ENCODE assay signal across 8 mouse cellular contexts in the genomic region with DNA sequence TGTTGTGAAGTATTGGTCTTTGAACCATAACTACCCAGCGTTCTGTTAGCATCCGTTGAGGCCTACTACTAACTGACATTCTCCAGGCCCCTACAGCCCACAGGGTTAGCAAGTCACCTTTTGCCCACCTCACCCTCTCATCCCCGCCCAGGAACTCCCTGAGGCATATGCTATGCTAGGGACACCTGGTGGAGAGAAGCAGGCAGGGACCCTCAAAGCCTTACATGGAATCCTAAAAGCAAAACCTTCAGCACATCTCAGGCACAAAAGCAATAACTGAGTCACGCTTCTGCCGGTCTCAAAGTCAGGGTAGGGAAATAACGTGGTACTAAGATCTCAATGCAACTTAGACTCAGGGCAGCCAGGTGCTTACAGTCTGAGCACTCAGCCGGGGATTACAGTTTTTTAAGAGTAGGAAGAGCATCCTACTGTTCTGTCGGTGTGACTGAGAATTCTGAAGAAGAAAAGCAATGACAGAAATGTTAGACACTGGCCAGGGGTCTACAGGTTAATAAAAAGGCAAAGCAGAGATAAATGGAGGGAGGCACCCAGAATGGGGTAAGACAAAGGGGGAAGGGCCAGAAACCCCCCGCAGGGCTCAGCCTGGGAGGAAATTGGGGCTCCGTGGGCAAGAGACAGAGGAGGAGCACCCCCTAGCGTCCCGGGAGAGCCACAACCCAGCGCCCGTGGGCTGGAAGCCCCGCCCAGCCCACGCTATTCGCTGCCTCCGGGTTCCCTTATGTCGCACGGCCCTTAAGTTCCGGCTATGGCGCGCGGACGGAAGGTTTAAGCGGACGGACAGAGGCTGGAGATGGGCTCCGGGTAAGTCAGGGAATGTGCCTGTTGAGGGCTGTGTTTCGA. TPM values are rescaled to one million over a fixed set of nuclear protein-coding genes. Genes with fewer than 3 reads are reported as not detected.
DNase-seq lines count a peak whose midpoint lies in the region; ATAC-seq and TF ChIP-seq lines count a peak whose summit lies in the region.

Gene Ints14, plus strand, starts transcription at position 789 of the 861 bp plus-strand sequence.

- H3K4me2 ChIP-seq in heart, embryonic 15.5 days: peak within 1 kb of the TSS; percentile 62
- peak within 1 kb of the TSS; percentile 91 for H3K4me2 ChIP-seq in liver, embryonic 14.5 days (ENCODE audit: low read depth)
- peak within 1 kb of the TSS; percentile 69 for H3K4me2 ChIP-seq in neural tube, embryonic 11.5 days (ENCODE audit: low read depth)
- H3K4me2 ChIP-seq in stomach, postnatal 0 days (replicated peaks; ENCODE audit: low read depth): peak within 1 kb of the TSS; percentile 69

- TF ChIP-seq EP300 in liver, embryonic 14.5 days (IDR thresholded peaks at IDR 0.05; ENCODE audit: low read depth): no peak
- no peak for TF ChIP-seq EP300 in stomach, postnatal 0 days (optimal IDR thresholded peaks at IDR 0.05)

- H3K36me3 ChIP-seq in forebrain, embryonic 10.5 days (replicated peaks): peaks cover 36% of the 10 kb centered on the region
- peaks cover 21% of the 10 kb centered on the region; the same call in 1 of the 2 replicates for H3K36me3 ChIP-seq in heart, embryonic 15.5 days
- peaks cover 14% of the 10 kb centered on the region for H3K36me3 ChIP-seq in liver, embryonic 14.5 days (replicated peaks; ENCODE audit: control insufficient read depth, insufficient read depth, low read depth)
- H3K36me3 ChIP-seq in neural tube, embryonic 11.5 days (ENCODE audit: control insufficient read depth, insufficient read depth, low read length): no peaks in the 10 kb centered on the region; the same call in 1 of the 2 replicates
- peaks cover 3% of the 10 kb centered on the region; the same call in 1 of the 2 replicates for H3K36me3 ChIP-seq in stomach, postnatal 0 days (ENCODE audit: control insufficient read depth, insufficient read depth, low read length)

- H3K4me1 ChIP-seq in forebrain, embryonic 10.5 days: peaks cover 23% of the 10 kb centered on the region
- peaks cover 12% of the 10 kb centered on the region for H3K4me1 ChIP-seq in heart, embryonic 15.5 days (replicated peaks)
- peaks cover 15 to 17% of the 10 kb centered on the region in 2 experiments for H3K4me1 ChIP-seq in liver, embryonic 14.5 days (replicated peaks; ENCODE audit: control insufficient read depth in 2 of 2, insufficient read depth in 2 of 2, low read length in 1 of 2)
- peaks cover 7% of the 10 kb centered on the region; the same call in 1 of the 2 replicates for H3K4me1 ChIP-seq in neural tube, embryonic 11.5 days (ENCODE audit: control insufficient read depth, insufficient read depth, low read length)
- no peaks in the 10 kb centered on the region for H3K4me1 ChIP-seq in stomach, postnatal 0 days (replicated peaks; ENCODE audit: control insufficient read depth, insufficient read depth)

- TF ChIP-seq CTCF in liver, embryonic 14.5 days (IDR thresholded peaks at IDR 0.05; ENCODE audit: low read depth): peak; percentile 96
- peak; percentile 92 for TF ChIP-seq CTCF in stomach, postnatal 0 days (IDR thresholded peaks at IDR 0.05; ENCODE audit: low read depth)

- peak within 1 kb of the TSS; percentile 96 for H3K27ac ChIP-seq in forebrain, embryonic 10.5 days
- H3K27ac ChIP-seq in heart, embryonic 15.5 days: peak within 1 kb of the TSS; percentile 85
- H3K27ac ChIP-seq in liver, embryonic 14.5 days: peak within 1 kb of the TSS; percentile 68
- peak within 1 kb of the TSS; percentile 54; the same call in 1 of the 2 replicates for H3K27ac ChIP-seq in neural tube, embryonic 11.5 days (ENCODE audit: low read depth, low read length)
- peak within 1 kb of the TSS; percentile 95 for H3K27ac ChIP-seq in stomach, postnatal 0 days (replicated peaks)

- peak within 1 kb of the TSS; percentile 84 for H3K9ac ChIP-seq in heart, embryonic 15.5 days
- peak within 1 kb of the TSS; percentile 87 for H3K9ac ChIP-seq in liver, embryonic 14.5 days (replicated peaks)
- H3K9ac ChIP-seq in neural tube, embryonic 11.5 days (ENCODE audit: low read length): peak within 1 kb of the TSS; percentile 84
- peak within 1 kb of the TSS; percentile 94 for H3K9ac ChIP-seq in stomach, postnatal 0 days (ENCODE audit: low read length)

- no peaks in the 10 kb centered on the region for H3K27me3 ChIP-seq in forebrain, embryonic 10.5 days (ENCODE audit: poor library complexity, severe bottlenecking)
- no peaks in the 10 kb centered on the region for H3K27me3 ChIP-seq in heart, embryonic 15.5 days
- no peaks in the 10 kb centered on the region for H3K27me3 ChIP-seq in liver, embryonic 14.5 days (ENCODE audit: control insufficient read depth, insufficient read depth, low read length)
- H3K27me3 ChIP-seq in neural tube, embryonic 11.5 days (ENCODE audit: control insufficient read depth, insufficient read depth, low read length): no peaks in the 10 kb centered on the region
- H3K27me3 ChIP-seq in stomach, postnatal 0 days (ENCODE audit: control insufficient read depth, insufficient read depth, low read length): no peaks in the 10 kb centered on the region

- 4% methylated on average over 29 of the region's 29 CpGs for WGBS in forebrain, embryonic 10.5 days
- WGBS in heart, embryonic 15.5 days: 4% methylated on average over 29 of the region's 29 CpGs
- 8% methylated on average over 29 of the region's 29 CpGs for WGBS in liver, embryonic 14.5 days (ENCODE audit: insufficient replicate concordance)
- WGBS in neural tube, embryonic 11.5 days: 5% methylated on average over 29 of the region's 29 CpGs
- WGBS in stomach, postnatal 0 days: 4% methylated on average over 29 of the region's 29 CpGs

- DNase-seq in CD8-positive naive resting alpha-beta T cell, adult 2 months (ENCODE audit: low read depth in 2 of 2, low spot score in 2 of 2): peak; percentile 96 to 98
- DNase-seq in c-Kit-positive CD71-negative TER-119-negative erythroid progenitor cells, embryonic 14.5 days (ENCODE audit: low read depth): peak; percentile 96
- peak; percentile 95 for DNase-seq in forebrain, embryonic 10.5 days (ENCODE audit: extremely low spot score, low spot score)
- peak; percentile 96 to 97 for DNase-seq in kidney, postnatal 25 days
- peak; percentile 92 to 93 (median 93) for DNase-seq in liver, embryonic 14.5 days (ENCODE audit: low read depth in 3 of 3, low spot score in 3 of 3)
- peak; percentile 99 for DNase-seq in neural tube, embryonic 11.5 days (ENCODE audit: low spot score)
- peak; percentile 95 for DNase-seq in stomach, postnatal 0 days (ENCODE audit: low spot score)

- ATAC-seq in heart, embryonic 15.5 days (replicated peaks; ENCODE audit: insufficient number of reproducible peaks, insufficient read depth, low FRiP score, low read depth): peak; percentile 97
- peak; percentile 96 for ATAC-seq in liver, embryonic 14.5 days (ENCODE audit: insufficient read depth)
- ATAC-seq in neural tube, embryonic 11.5 days (ENCODE audit: insufficient read depth, low FRiP score, low TSS enrichment): peak; percentile 93
- peak; percentile 96 for ATAC-seq in stomach, postnatal 0 days (ENCODE audit: low FRiP score, low TSS enrichment)

- H3K9me3 ChIP-seq in forebrain, embryonic 10.5 days: no peaks in the 10 kb centered on the region
- no peaks in the 10 kb centered on the region for H3K9me3 ChIP-seq in heart, embryonic 15.5 days (replicated peaks)
- H3K9me3 ChIP-seq in liver, embryonic 14.5 days (ENCODE audit: control insufficient read depth, low read length): no peaks in the 10 kb centered on the region
- no peaks in the 10 kb centered on the region for H3K9me3 ChIP-seq in neural tube, embryonic 11.5 days (ENCODE audit: control insufficient read depth, low read length)
- H3K9me3 ChIP-seq in stomach, postnatal 0 days (ENCODE audit: control insufficient read depth, low read length): no peaks in the 10 kb centered on the region

- H3K4me3 ChIP-seq in forebrain, embryonic 10.5 days: peak within 1 kb of the TSS; percentile 76
- H3K4me3 ChIP-seq in heart, embryonic 15.5 days: peak within 1 kb of the TSS; percentile 66
- H3K4me3 ChIP-seq in liver, embryonic 14.5 days (ENCODE audit: insufficient read depth in 1 of 2, low read depth in 2 of 2, low read length in 2 of 2): peak within 1 kb of the TSS; percentile 86 to 96
- H3K4me3 ChIP-seq in neural tube, embryonic 11.5 days (ENCODE audit: low read depth, low read length): peak within 1 kb of the TSS; percentile 70
- peak within 1 kb of the TSS; percentile 86 for H3K4me3 ChIP-seq in stomach, postnatal 0 days (ENCODE audit: low read depth, low read length)

RNA-seq across cellular contexts. Expression of gene Ints14, which starts in this region (rescaled TPM):
- polyA plus RNA-seq in forebrain, embryonic 10.5 days (2016; fragmentation: Nextera tagmentation; extraction: Ambion mirVana): 74.2 and 77.6 TPM in 2 replicates
- polyA plus RNA-seq in heart, embryonic 15.5 days (2015; fragmentation: Nextera tagmentation; extraction: Ambion mirVana): 32.5 and 36.9 TPM in 2 replicates
- 13.7 and 14.8 TPM in 2 replicates for polyA plus RNA-seq in liver, embryonic 14.5 days (2012; rRNA removed)
- 23.3 and 28.1 TPM in 2 replicates for polyA plus RNA-seq in liver, embryonic 14.5 days (2014; fragmentation: Nextera tagmentation; extraction: Ambion mirVana)
- 72.4 and 78.9 TPM in 2 replicates for polyA plus RNA-seq in neural tube, embryonic 11.5 days (2014; fragmentation: Nextera tagmentation; extraction: Ambion mirVana)
- polyA plus RNA-seq in stomach, postnatal 0 days (2015; fragmentation: Nextera tagmentation; extraction: Ambion mirVana): 25.0 and 25.8 TPM in 2 replicates

Comparison
In these comparisons a context has a peak if more than half of its experiments do, and no peak if none do; other contexts are left out.
1. Peak in every context shown above with its lines: DNase-seq, ATAC-seq, H3K4me3 ChIP-seq and H3K27ac ChIP-seq.